Mouse (Mus musculus) ES-Bruce4 (cell line): ENCODE measurements around the gene Eif3i.

Experiments
- CTCF ChIP-seq: IDR thresholded peaks from one replicate; pipeline ENCODE4 v1.8.1; 2011; ENCODE audit warnings: low read depth, low read length
- POLR2A ChIP-seq: IDR thresholded peaks from one replicate; pipeline ENCODE4 v1.8.1; 2011; ENCODE audit warnings: low read length; ENCODE audit not compliant: insufficient read depth

- TF ChIP-seq POLR2A (no peak), CTCF (no peak)
These were observed 44.5 kb downstream of the Eif3i start for GRCm38 (mm10) chr4:129555862-129556531.
